Mouse (Mus musculus) gastrocnemius, postnatal 14 days (tissue): Measurements from ENCODE around the gene Riox1. TPM values are rescaled to one million over a fixed set of nuclear protein-coding genes. Genes with fewer than 3 reads are reported as not detected.
"Not testable (repeated sequence)": the region's sequence is repeated elsewhere in the genome, so short reads cannot be mapped to it uniquely, and the experiment has no call there.

Experiments
- DNase-seq: peaks from one replicate; pipeline ENCODE4 v3.0.0; 2021; ENCODE audit warnings: mixed read lengths
- intact Hi-C: fragments of 180-260 bp; cut with DNase I; formaldehyde crosslinking; loops from one replicate; pipeline ENCODE4 v1.15.1; 2025; ENCODE audit warnings: low total_unique reads
- long read RNA-seq, 2 experiments: library from polyadenylated mRNA; stranded (forward); transcript quantifications; one replicate each; pipeline ENCODE4 v2.0.0; 2021
- total RNA-seq, 2 experiments: library from RNA; stranded (reverse); gene quantifications; 2 replicates each; pipeline ENCODE4 v1.2.3; 2021

Riox1 gene
- 1 to 10 TPM; 3.3 to 3.7 TPM for total RNA-seq
- long read RNA-seq, experiment 1, transcript Riox1-201 (1 exons, 2,344 nt): major isoform, 12 of 12 reads
- long read RNA-seq, experiment 1, partial matches to known transcripts: 0 of 12 reads
- long read RNA-seq, experiment 1, other reads (novel, unspliced or antisense): 0 of 12 reads
- long read RNA-seq, experiment 2, transcript Riox1-201 (1 exons, 2,344 nt): major isoform, 8 of 8 reads
- long read RNA-seq, experiment 2, partial matches to known transcripts: 0 of 8 reads
- long read RNA-seq, experiment 2, other reads (novel, unspliced or antisense): 0 of 8 reads

DNA sequence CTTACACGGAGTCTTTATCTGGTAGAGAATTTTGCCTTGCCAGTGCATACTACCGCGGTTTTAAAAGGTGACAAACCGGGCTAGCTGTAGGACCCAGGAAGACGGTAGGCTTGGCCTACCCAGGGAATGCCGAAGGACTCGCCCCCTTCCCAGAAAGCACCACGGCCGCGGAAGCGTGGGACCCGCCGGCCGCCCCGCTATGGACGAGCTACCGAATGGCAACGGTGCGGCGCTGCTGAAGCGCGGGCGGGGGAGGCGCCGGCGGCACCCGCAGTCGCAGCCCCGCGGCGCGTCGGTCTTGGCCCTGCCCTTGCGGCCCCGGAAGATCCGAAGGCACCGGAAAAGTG, at the start of gene Riox1:
Gene Riox1 (plus strand): TSS at position 116 of the 347 bp plus-strand sequence.
- intact Hi-C loops: no loop called here
- DNase-seq: peak; percentile 85

DNA sequence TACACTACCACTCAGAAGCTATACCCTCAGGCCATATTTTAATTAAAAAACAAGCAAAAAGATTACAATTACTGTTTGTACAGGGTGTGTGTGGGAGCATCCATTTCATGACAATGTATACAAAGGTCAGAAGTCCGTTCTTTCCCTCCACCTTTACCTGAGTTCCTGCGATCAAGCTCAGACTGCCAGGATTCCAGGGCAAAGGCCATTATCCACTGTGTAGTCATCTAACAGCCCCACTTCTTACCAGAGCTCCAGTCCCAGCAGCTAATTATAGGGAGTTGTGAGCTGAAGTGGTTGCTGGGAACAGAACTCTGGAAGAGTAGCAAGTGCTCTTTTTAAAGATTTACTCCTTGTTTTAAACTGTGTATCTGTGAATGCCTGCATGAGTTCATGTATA, 40.0 kb upstream of the Riox1 start:
- DNase-seq: no peak
- intact Hi-C loops: no loop called here

DNA sequence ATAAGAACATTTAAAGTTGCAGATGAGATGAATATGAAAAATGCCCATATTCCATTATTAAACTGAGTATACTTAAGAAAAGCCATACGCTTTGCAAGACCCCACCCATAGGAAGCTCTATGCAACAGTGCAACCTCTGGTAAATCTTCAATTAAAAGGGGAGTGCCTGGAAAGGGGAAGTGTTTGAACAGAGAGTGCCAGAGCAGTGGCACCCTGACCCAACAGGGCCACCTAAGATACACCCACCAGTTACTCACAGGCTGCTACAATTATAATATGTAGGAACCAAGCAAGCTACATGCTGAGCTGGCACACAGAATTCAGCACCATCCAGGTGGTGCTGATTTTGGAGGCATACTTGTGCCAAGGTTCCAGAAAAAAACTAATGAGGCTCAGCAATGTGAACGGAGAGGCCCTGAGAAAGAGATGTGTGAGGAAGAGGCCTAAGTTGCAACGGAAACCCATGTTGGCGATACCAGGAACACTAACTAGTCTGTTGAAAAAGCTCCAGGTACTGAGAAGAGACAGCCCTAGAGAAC, 36.1 kb upstream of the Riox1 start:
- DNase-seq: no peak
- intact Hi-C loops: no loop called here

DNA sequence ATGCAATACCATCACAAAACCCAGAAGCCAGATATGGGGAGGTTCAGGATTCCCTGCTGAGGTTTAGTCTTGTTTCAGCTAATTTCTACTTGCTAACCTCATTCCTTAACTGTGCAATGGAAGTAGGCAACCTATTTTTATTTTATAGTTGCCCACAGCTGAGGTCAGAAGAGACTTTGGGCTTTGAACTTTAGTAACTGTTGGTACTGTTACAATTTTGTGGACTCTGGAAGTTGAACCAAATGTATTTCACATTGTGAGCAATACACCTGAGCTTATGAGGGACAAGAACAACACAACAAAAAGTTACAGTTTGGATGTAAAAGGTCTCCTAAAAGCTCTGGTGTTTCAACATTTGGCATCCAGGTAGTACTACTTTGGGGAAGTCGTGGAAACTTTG, 35.6 kb upstream of the Riox1 start:
- intact Hi-C loops: no loop called here
- no peak for DNase-seq

DNA sequence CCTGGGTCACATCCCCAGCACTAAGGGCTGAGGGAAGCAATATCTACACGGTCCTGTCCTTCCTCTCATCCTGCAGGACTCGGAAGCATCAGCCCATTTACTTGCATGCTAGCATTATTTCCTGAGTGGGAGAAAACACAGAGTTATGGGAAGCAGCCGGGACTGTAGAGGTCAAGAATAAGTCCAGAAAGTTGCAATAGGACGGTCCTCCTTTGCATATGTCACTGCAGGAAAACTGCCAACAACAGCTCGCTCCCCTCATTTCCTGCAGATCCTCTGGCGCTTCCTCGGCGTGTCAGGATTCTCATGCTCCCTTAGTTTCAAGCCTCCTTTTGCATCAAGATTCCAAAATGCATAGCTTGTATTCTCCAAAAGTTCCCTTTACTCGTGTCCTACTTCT, 33.5 kb upstream of the Riox1 start:
- DNase-seq: no peak
- intact Hi-C loops: no loop called here

DNA sequence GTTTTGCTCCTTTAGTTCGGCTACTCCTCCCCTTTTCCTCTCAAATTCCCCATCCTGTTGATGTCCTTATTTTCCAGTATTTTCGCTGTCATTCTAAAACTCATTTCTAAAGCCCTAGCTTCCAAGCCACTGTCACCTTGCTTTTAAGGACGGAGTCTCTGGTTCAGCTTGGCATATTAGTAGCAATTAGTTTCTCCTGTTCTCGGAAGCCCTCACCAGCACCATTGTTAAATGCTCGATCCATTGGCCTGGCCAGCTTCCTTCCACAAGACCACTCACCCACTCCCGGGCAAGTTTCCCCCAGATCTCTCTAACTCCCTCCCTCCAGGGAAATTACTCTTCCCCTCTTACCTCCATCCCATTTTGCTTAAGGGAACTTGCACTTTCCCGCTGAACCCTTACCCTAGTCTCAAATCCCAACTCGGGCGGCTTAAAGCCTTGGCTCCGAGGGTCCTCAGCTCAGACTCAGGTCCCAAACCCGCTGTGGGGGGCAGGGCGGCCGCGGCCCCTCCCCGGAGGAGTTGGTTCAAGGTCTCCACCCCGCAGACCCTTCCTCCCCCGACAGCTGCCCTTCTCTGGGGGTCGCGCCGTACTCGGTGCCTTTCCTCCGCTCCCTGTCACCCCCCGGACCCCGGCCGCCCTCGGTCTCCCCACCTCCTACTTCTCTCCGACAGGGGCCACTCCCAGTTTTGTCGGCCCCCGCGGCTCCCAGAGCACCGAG, 29.5 kb upstream of the Riox1 start:
- DNase-seq: peak; percentile 27
- intact Hi-C loops: no loop called here

DNA sequence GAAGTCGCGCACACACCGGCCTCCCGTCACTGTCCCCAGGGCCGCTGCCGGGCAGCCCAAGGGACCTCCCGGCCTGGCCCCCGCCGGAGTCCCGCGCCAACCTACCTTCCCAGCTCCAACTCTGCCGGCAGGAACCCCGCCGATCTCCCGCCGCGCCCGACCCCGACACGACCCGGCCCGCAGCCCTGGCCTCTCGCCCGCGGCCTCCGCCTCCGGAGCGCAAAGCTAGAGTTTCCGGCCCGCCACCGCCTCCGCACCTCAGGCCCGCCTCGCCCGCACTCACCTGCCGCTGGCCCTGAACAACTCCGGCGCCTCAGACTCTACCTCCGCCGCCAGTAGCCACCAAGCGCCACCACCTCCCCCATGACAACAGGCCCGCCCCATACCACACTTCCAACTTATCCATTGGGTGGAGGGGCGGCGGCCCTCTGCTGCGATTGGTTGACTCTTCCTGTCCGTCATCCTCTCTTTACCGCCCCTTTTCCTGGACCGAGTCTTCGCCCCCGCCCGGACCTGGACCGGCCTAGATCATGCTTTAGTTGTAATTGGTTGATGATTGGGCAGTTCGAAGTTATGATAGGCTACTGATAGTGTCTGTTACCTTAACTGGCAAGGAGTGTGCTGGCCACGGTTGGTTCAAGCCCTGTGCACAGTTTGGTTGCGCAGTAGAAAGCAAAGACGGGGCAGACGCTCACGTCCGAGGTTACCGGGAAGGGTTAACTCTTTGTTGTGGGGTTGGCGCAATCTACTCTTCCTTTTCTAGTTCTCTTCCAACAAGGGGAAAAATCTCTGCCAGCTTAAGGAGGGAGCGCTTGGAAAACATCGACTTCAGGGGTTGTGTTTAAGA, 28.6 kb upstream of the Riox1 start, which contains the start of gene Numb:
Gene Numb (minus strand): TSS at position 400 of the 847 bp plus-strand sequence.
- intact Hi-C loops: no loop called here
- DNase-seq: peak; percentile 97

DNA sequence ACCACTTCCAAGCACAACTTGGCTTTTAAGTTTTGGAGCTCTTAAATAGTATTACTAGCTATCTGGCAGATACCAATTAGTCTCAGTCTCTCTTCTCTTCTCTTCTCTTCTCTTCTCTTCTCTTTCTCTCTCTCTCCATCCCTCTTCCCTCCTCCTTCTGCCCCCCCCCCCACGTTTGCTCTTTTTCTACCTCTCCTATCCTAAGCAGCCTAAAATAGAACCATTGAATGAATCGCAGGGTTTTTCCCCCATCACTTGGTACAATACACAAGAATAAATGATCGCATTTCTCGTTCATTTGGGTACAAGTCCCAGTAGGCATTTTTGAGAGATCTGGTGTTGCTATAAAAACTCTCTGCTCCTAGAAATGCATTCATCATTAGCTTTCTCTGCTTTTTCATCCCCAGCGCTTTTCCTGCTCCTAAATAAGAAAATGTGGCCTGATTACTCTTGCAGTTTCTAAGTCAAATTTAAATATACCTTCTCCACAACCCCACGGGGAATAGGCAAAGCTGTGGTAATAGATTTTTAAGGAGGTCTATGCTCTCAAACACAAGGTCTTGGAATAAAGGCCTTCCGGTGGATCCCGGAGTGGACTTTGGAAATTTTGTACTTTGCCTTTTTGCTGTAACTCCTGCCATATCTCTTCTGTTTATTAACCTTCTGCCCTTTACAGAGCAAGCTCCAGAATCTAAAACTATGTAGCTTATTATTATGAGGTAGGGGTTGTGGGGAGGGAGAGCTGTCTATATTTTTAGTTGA, 27.5 kb upstream of the Riox1 start:
- no peak for DNase-seq
- intact Hi-C loops: no loop called here

DNA sequence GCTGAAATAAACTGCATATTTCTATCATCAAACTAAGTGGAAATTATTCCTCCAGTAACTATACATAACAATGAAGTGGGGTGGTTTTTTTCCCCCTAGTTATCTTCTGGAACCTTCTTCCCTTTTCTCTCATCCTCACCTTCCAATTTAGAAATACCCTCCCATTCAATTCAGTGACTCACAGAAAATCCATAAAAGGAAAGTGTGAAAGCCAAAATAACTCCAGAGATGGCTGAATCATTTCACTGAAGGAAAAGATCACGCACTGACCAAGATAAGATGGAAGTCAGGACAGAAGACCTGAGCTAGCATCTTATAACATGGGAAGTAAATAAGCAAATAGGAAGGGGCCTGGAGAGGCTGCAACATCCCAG, 26.9 kb upstream of the Riox1 start:
- intact Hi-C loops: no loop called here
- no peak for DNase-seq

DNA sequence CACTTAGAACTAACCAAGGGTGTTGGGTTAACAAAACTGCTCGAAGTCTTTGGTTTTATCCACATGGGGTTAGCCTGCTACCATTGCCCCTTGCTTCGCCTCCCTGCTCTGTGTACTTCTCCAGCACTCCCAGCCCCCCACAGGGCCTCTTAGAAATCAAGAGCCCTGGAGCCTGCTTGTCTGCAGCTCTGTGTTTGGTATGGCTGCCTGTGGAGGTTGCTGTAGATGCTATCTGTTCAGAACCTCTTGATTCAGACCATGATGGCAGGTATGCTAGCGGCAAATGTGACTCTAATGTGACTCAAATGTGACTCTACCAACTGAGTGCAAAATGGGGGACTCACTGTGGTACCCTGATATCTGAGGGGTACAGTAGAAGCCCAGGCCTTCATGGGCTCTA, 26.1 kb upstream of the Riox1 start:
- intact Hi-C loops: no loop called here
- DNase-seq: no peak

DNA sequence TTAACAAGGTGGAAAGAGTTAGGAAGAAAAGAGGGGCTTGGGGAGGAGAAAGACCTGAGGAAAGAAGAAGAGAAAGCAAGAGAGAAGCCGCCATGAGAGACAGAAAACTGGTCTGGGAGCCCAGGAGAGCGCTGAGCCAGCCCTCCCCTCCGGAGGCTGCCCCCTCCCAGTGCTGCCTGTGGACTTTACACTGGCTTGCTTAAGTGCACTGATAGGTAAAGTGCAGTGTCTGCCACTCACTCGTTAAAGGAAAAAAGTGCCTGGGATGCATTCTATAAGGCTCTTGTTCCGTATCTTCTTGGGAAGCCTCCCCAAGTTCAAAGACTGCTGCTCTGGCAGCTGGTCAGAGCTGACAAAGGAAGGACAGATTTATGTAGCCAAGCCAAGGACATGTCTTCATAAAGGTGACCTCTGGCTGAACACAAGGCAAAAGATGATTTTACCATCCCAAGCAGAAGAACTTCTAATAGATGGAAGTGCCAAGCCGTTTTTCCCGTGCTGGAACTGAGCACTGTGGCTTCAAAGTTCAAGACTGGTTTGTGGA, 25.2 kb upstream of the Riox1 start:
- intact Hi-C loops: no loop called here
- DNase-seq: no peak

DNA sequence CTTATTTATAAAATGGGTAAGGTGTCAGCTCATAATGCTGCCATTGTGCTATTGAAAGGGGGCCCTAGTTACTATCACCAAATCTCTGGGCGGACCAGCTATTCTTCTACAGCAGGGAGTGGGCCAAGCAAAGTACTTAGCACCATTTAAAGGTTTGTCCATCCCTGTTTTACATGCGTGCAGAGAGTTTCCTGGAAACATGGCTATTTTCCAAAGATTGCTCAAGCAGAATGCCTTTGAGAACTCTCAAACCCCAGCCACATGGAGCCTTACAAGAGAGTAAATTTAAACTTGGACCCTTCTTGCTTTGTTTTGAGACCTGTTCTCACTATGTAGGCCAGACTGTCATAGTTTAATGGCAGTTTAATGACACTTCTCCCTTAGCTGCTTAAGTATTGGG, 24.3 kb upstream of the Riox1 start:
- DNase-seq: no peak
- intact Hi-C loops: no loop called here

DNA sequence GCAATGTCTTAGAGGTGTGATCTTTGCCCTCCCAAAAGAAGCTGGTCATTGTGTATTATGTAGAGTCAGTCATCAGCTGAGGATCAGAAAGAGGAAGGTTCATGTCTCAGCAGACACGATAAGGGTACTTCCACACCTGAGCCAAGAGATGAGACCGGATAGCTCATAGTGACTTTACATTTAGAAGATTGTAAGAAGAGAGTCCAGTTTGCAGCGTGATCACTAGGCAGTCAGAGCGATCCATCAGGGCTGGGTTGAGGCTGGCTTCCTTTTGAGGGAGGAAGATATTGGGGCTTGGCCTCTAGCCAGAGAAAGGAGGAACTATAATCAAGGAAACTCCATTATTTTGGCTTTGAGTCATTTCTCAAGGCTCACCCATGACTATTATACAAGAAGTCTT, 22.7 kb upstream of the Riox1 start:
- intact Hi-C loops: no loop called here

DNA sequence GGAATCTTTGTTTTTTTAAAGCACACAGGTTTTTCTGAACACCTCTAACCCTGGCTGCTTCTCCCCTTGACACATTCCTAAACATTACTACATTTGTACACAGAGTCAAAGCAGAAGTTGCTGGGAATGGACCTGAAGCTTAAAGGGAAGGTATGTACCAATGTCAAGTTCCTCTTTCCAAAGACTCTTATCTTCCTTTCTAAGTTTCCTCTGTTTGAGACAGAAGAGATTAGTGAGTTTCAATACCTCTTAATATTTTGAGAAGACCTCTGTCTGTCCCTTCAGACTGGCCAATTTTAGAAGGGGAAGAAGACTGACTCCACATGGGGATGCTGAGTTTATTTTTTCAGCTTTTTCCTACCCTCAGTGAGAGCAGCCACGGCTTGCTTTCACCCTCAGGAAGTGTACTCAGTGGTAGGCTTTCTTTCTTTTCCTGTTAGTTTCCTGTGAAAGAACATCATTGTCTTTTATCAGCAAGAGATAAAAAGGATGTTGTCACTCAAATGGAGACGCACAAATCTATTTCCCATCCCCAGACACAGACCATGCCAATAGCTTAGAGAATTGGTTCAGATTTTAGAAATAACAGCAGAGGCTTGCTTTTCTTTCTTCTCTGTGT, 21.1 kb upstream of the Riox1 start:
- DNase-seq: no peak
- intact Hi-C loops: no loop called here

More for the DNA sequence above, 22.7 kb upstream of the Riox1 start:
- DNase-seq: no peak

DNA sequence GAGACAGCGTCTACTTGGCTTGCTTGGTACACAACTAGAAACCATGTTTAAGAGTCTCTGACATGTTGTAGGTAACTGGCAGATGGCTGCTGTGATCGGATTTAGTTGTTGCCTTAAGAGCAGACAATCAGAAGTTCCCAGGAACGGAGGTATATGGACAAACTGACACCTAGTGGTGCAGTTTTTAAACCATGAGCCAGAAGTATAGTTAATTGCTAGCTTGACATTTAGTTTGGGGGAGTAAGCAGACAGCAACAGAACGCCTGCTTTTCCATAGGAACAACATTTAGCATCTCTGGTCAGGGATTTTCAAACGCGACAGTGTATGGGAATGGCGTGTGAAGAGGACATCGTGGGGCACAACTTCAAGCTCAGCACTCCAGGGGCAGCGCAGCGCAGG, 12.8 kb upstream of the Riox1 start:
- intact Hi-C loops: no loop called here
- no peak for DNase-seq

DNA sequence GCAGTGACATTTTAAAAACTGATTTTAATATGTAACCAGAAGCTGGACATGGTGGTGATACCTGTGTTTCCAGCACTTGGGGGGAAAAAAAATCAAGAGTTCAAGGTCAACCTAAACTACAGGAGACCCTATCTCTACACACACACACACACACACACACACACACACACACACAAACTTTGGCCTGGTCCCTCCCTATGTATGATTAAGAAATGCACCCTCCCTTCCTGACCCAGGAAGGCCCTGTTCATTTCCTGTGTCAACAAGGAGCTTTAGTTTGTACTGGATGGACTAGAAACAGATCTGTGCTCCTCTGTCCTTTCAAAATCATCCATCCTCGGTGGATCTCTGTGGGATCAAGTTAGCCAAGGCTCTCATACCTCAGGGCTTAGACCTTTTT, 11.8 kb upstream of the Riox1 start:
- DNase-seq, intact Hi-C loops: not testable (repeated sequence)

DNA sequence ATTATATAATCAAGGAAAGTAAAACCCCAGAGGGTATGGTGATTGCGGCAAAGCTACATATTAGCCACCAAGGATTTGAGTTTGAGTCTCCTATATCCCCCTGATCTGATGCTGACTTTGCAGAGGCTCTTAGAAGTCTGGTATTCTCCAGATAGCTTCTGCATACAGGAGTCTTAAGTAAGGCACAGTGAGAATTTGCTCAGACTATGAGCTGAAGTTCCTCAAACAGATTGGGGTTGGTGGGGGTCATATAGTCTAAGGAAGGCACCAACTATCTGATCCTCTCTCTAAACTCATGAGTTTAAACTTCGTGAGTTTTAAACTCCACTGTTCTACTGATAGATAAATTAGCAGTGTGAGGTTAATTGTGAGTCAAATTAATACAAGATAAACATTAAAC, 11.1 kb upstream of the Riox1 start:
- DNase-seq: no peak
- intact Hi-C loops: no loop called here

DNA sequence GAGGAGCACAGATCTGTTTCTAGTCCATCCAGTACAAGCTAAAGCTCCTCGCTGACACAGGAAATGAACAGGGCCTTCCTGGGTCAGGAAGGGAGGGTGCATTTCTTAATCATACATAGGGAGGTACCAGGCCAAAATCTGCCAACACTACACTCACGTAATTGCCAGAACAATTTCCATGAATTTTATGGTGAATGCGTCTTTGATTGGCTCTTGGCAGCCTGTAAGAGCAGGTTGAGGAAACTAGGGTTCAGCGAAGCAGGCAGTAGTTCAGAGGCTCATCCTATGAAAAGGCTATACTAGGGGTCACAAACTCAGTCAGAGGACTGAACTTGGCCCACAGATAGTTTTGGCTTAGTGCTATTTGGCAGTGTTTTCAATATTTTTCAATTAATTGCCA, 10.4 kb upstream of the Riox1 start:
- intact Hi-C loops: no loop called here

DNA sequence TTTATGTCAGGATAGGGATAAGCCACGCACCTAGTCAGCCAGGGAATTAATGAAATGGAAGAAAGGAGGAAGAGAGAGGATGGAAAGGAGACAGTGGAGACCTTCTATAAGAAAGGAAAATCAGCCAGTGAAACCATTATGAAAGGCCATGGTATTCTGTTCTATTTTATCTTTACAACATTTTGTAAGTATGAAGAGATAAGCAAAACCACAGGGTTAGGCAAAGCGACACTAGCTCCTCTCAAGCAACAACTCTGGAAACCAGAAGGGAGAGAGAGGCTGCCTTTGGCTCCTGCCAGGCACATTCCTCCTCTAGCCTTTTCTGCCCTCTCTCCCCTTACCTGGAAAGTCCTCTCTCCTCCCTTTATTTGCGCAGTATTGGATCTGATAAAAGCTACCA, 8.5 kb upstream of the Riox1 start:
- intact Hi-C loops: no loop called here
- no peak for DNase-seq

More for the DNA sequence above, 10.4 kb upstream of the Riox1 start:
- no peak for DNase-seq
